Mouse (Mus musculus) heart, embryonic 11.5 days (tissue): Measurements from ENCODE around the gene Hapln1. TPM values are rescaled to one million over a fixed set of nuclear protein-coding genes. Genes with fewer than 3 reads are reported as not detected.

Experiments used
- ATAC-seq: fragments of 200-750 bp; cut with Nextera tagmentation; replicated peaks from 2 replicates; pipeline ENCODE4 v1.8.0; 2017; ENCODE audit warnings: moderate library complexity; ENCODE audit not compliant: insufficient number of reproducible peaks, low FRiP score, low TSS enrichment
- H3K27ac ChIP-seq: fragments of 300-500 bp; sonication (generic); 2 replicates; pipeline ENCODE4 v1.5.1; 2014; ENCODE audit warnings: mild to moderate bottlenecking, low read depth, low read length
- H3K27me3 ChIP-seq: fragments of 300-500 bp; sonication (generic); 2 replicates; pipeline ENCODE4 v1.6.1; 2014; ENCODE audit warnings: mild to moderate bottlenecking, low read length, mixed read lengths; ENCODE audit not compliant: control insufficient read depth, insufficient read depth
- H3K36me3 ChIP-seq: fragments of 300-500 bp; sonication (generic); 2 replicates; pipeline ENCODE4 v1.6.1; 2014; ENCODE audit warnings: mild to moderate bottlenecking, low read length, moderate library complexity, mixed read lengths; ENCODE audit not compliant: control insufficient read depth, insufficient read depth
- H3K4me1 ChIP-seq: fragments of 300-500 bp; sonication (generic); 2 replicates; pipeline ENCODE4 v1.6.1; 2014; ENCODE audit warnings: low read length; ENCODE audit not compliant: control insufficient read depth, insufficient read depth
- H3K4me2 ChIP-seq: fragments of 300-500 bp; sonication (generic); 2 replicates; pipeline ENCODE4 v1.6.1; 2014; ENCODE audit warnings: mild to moderate bottlenecking, moderate library complexity
- H3K4me3 ChIP-seq: fragments of 300-500 bp; sonication (generic); 2 replicates; pipeline ENCODE4 v1.5.1; 2014; ENCODE audit warnings: low read depth, low read length
- H3K9ac ChIP-seq: fragments of 300-500 bp; sonication (generic); 2 replicates; pipeline ENCODE4 v1.6.1; 2014; ENCODE audit warnings: mild to moderate bottlenecking, low read depth, low read length, moderate library complexity
- H3K9me3 ChIP-seq: fragments of 300-500 bp; sonication (generic); replicated peaks from 2 replicates; pipeline ENCODE4 v1.6.1; 2016; ENCODE audit warnings: low read length; ENCODE audit not compliant: control insufficient read depth
- WGBS: fragments of 180-500 bp; shearing (Covaris S2); extraction: QIAGEN DNeasy Blood & Tissue Kit; methylation state at CpG from one replicate; pipeline ENCODE4 v1.1.7; 2014; ENCODE audit not compliant: insufficient replicate concordance; 5-methylcytosine and 5-hydroxymethylcytosine counted together
- polyA plus RNA-seq: library from polyadenylated mRNA; unstranded; fragments of >200 nt; fragmentation: Nextera tagmentation; extraction: Ambion mirVana; gene quantifications from 2 replicates; pipeline ENCODE4 v1.2.1, GENCODE M21; 2014

Gene Hapln1
- polyA plus RNA-seq, 1 experiment from 2014 or later = 62.0 TPM

DNA sequence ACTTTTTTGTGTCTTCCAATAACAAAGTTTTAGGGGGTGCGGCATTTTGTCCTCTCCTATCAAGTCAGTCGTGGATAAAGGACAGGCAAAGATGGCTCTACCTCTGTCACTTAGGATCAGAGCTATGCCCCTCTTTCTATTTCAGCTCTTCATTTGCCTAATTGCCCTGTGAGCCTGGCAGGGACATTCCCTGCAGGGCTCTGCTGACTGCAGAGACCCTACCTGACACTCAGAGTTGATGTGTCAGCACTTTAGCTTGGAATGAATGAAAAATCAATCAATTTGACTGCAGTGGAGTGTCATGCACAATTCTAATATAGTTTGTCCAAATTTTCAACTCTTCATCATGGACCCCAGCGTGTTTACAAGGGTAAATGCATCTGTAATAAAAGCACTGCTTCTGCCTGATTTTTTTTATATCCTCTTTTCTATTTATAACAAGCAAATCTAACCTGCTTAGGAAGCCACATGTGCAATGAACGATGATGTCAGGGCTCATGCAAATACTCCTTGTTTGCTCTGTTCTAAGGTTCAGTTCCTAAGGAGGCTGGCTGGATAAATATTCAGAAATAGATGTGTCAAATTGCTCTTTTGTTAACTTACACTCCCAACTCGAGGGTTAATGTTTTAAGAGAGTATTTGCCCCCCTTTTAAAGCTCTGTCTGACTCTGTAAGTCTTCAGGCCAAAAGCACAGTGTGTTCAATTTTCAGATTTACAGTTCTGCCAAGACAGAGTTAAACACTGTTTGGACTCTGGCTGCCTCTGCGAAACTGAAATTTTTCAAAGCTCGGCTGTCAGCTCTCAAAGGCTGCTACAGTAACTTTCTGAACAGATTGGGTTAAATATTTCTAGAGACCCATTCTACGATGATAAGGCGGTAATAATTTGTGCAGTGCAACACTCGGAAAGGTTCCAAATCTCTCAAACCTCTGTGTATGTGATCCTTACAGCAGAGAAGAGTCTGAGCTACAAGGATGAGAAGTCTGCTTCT lies 44.4 kb downstream of the Hapln1 start:
- WGBS = 68% methylated on average over 10 of the region's 10 CpGs
- no peak for ATAC-seq
- Histone ChIP-seq H3K4me3 (no peak overlapping the region), H3K27me3 (no peaks in the 10 kb centered on the region), H3K27ac (no peak overlapping the region), H3K36me3 (no peaks in the 10 kb centered on the region), H3K4me2 (no peak overlapping the region), H3K4me1 (no peaks in the 10 kb centered on the region), H3K9ac (no peak overlapping the region), H3K9me3 (no peaks in the 10 kb centered on the region)

DNA sequence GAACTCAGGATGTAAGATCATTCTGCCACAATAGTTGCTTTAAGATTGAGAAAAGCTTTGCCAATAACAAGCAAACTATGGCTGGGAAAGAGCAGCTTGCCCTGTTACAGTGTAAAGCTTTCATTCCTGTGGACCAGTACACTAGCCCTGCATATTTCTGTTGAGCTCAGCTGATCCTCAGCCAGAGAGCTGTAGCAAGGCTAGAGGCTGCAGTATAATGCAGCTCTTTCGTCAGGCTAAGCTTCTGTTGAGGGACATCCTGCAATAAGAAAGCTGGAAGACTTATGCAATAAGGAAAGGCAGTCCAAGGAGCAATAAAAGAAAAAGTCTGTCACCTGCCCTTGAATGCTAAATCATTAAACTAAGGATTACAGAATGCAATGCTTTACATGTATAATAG lies 45.5 kb downstream of the Hapln1 start:
- no peak for ATAC-seq
- H3K4me3 ChIP-seq = no peak overlapping the region
- WGBS = 70% methylated on average over 1 of the region's 1 CpGs

GRCm38 (mm10) chr13:89595105-89595504 lies 55.5 kb downstream of the Hapln1 start:
- H3K4me1 ChIP-seq = no peaks in the 10 kb centered on the region
- no peak overlapping the region for H3K9ac ChIP-seq
- H3K36me3 ChIP-seq = peaks cover 2% of the 10 kb centered on the region; the same call in 1 of the 2 replicates
- no peak for ATAC-seq
- H3K27me3 ChIP-seq = no peaks in the 10 kb centered on the region
- no peaks in the 10 kb centered on the region for H3K9me3 ChIP-seq
- no peak overlapping the region for H3K27ac ChIP-seq
- H3K4me2 ChIP-seq = no peak overlapping the region
- no peak overlapping the region for H3K4me3 ChIP-seq
- 82% methylated on average over 4 of the region's 4 CpGs for WGBS

More for the DNA sequence above, 45.5 kb downstream of the Hapln1 start:
- no peaks in the 10 kb centered on the region for H3K36me3 ChIP-seq
- no peak overlapping the region for H3K4me2 ChIP-seq
- no peak overlapping the region for H3K27ac ChIP-seq
- no peaks in the 10 kb centered on the region for H3K4me1 ChIP-seq
- H3K9me3 ChIP-seq = no peaks in the 10 kb centered on the region
- no peaks in the 10 kb centered on the region for H3K27me3 ChIP-seq
- no peak overlapping the region for H3K9ac ChIP-seq

GRCm38 (mm10) chr13:89597354-89597753 lies 57.8 kb downstream of the Hapln1 start:
- H3K27me3 ChIP-seq = no peaks in the 10 kb centered on the region
- H3K27ac ChIP-seq = no peak overlapping the region
- no peak overlapping the region for H3K4me2 ChIP-seq
- peaks cover 2% of the 10 kb centered on the region; the same call in 1 of the 2 replicates for H3K36me3 ChIP-seq
- no peak overlapping the region for H3K4me3 ChIP-seq
- H3K9ac ChIP-seq = no peak overlapping the region
- no peaks in the 10 kb centered on the region for H3K4me1 ChIP-seq
- no peaks in the 10 kb centered on the region for H3K9me3 ChIP-seq
- ATAC-seq = no peak

DNA sequence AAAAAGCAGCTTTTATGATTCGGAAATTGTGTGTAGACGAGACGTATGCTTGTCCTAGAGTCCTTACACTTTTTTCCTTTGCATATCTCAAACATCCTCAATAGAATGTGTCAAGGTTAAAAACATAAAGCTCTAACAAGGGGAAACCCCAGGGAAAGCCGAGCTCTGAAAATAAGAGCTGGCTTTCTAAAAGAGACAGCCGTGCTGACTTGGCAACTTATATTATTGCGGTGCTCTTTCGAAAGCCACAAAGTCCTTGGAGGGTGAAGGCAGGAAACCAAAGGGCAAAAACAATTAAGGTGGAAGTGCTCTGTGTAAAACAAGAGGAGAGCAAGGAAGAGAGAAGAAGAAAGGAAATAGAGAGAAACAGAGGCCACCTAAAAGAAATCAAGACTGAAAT lies 60.9 kb downstream of the Hapln1 start:
- Histone ChIP-seq H3K27ac (no peak overlapping the region), H3K4me1 (no peaks in the 10 kb centered on the region), H3K9ac (no peak overlapping the region), H3K36me3 (no peaks in the 10 kb centered on the region), H3K4me3 (no peak overlapping the region), H3K27me3 (no peaks in the 10 kb centered on the region), H3K9me3 (no peaks in the 10 kb centered on the region), H3K4me2 (no peak overlapping the region)
- 80% methylated on average over 7 of the region's 7 CpGs for WGBS
- ATAC-seq = no peak

DNA sequence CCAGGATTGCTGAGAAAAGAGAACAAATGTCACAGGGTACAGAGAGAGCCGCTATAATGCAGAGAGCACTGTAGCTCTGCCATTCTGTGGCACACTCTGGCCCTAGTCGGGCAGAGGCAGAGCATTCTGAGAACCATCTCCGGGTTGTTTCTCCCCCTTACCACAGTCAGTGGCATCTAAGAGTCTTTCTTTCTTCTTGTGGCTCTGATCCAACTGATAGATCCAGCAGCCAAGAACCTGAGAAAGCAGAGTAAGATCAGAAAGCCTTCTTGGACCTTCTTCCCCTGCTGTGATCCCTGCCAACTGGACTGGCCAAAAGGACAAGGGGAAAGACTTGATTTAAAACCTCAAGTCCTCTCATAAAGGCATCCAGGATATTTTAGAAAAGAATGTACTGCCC lies 63.7 kb downstream of the Hapln1 start:
- H3K4me3 ChIP-seq = no peak overlapping the region
- no peaks in the 10 kb centered on the region for H3K4me1 ChIP-seq
- 80% methylated on average over 3 of the region's 3 CpGs for WGBS
- ATAC-seq = no peak
- H3K36me3 ChIP-seq = no peaks in the 10 kb centered on the region
- no peak overlapping the region for H3K9ac ChIP-seq
- H3K27me3 ChIP-seq = no peaks in the 10 kb centered on the region
- H3K4me2 ChIP-seq = no peak overlapping the region
- H3K27ac ChIP-seq = no peak overlapping the region
- no peaks in the 10 kb centered on the region for H3K9me3 ChIP-seq

DNA sequence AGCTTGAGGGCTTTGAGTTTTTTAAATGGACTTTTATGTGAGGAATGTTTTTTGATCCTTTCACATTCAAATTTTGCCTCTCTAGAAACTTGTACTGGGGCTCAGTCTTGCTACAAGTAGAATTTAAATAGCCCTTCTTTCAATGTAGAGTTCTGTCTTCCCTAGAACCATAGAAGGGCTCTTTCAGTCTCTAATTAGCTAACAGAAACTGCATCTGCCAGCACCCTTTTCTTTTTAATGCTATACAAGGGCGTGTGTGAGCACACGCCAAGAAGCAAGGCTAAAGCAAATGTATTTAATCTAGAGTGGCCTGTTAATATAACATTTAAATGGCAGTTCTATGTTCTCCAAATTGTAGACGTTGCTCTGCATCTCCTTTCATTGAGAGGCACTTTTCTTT lies 67.8 kb downstream of the Hapln1 start:
- Histone ChIP-seq H3K4me1 (no peaks in the 10 kb centered on the region), H3K27ac (no peak overlapping the region), H3K4me2 (no peak overlapping the region), H3K4me3 (no peak overlapping the region), H3K36me3 (no peaks in the 10 kb centered on the region), H3K9me3 (no peaks in the 10 kb centered on the region), H3K27me3 (no peaks in the 10 kb centered on the region), H3K9ac (no peak overlapping the region)
- WGBS = 76% methylated on average over 3 of the region's 3 CpGs
- ATAC-seq = no peak

GRCm38 (mm10) chr13:89619064-89619463 lies 79.5 kb downstream of the Hapln1 start:
- Histone ChIP-seq H3K27me3 (no peaks in the 10 kb centered on the region), H3K4me2 (no peak overlapping the region), H3K4me3 (no peak overlapping the region), H3K9ac (no peak overlapping the region), H3K27ac (no peak overlapping the region), H3K4me1 (no peaks in the 10 kb centered on the region), H3K36me3 (no peaks in the 10 kb centered on the region), H3K9me3 (no peaks in the 10 kb centered on the region)
- no peak for ATAC-seq
- WGBS = 80% methylated on average over 3 of the region's 3 CpGs
